Comparison of ENCODE assay signal across 11 mouse cellular contexts in genomic region chr8:13162098-13162497, GRCm38 (mm10). TPM values are rescaled to one million over a fixed set of nuclear protein-coding genes. Genes with fewer than 3 reads are reported as not detected.
A peak's percentile ranks its signal among the peaks of the same experiment; 100 is the strongest.
DNase-seq lines count a peak whose midpoint lies in the region; ATAC-seq lines count a peak whose summit lies in the region.
"Had no signal": no experiment of that assay in that cellular context is flagged by ENCODE, and none has a peak within 500 bp of the region (broad histone marks: within the 10 kb centered on the region; RNA-seq: fewer than 3 reads in every experiment).

No protein-coding gene starts in this region.

- no peak overlapping the region for H3K4me2 ChIP-seq in hindbrain, embryonic 13.5 days
- no peak overlapping the region for H3K4me2 ChIP-seq in hindbrain, embryonic 16.5 days (ENCODE audit: low read length)
- H3K4me2 ChIP-seq in neural tube, embryonic 13.5 days, result no peak overlapping the region
- H3K4me2 ChIP-seq in neural tube, embryonic 15.5 days, result no peak overlapping the region
- peak overlapping the region; percentile 86 for H3K4me2 ChIP-seq in liver, embryonic 12.5 days
- H3K4me2 ChIP-seq: hindbrain, embryonic 15.5 days; midbrain, embryonic 13.5 days had no signal

- peaks cover 6% of the 10 kb centered on the region; the same call in 1 of the 2 replicates for H3K36me3 ChIP-seq in hindbrain, embryonic 13.5 days
- H3K36me3 ChIP-seq in hindbrain, embryonic 16.5 days (ENCODE audit: control insufficient read depth, insufficient read depth, low read length), result peaks cover 4% of the 10 kb centered on the region; the same call in 1 of the 2 replicates
- H3K36me3 ChIP-seq in neural tube, embryonic 13.5 days, result peaks cover 6% of the 10 kb centered on the region
- H3K36me3 ChIP-seq in neural tube, embryonic 15.5 days, result no peaks in the 10 kb centered on the region
- H3K36me3 ChIP-seq in liver, embryonic 12.5 days, result peaks cover 29% of the 10 kb centered on the region

- no peak for DNase-seq in layer of hippocampus, adult 11-12 months (ENCODE audit: low spot score)
- no peak for DNase-seq in cerebellum, postnatal 10 days
- DNase-seq: gastrocnemius, postnatal 25 days; thymus, postnatal 14 days had no signal

- peak overlapping the region; percentile 39; the same call in 1 of the 2 replicates for H3K9ac ChIP-seq in hindbrain, embryonic 13.5 days
- no peak overlapping the region for H3K9ac ChIP-seq in hindbrain, embryonic 16.5 days (ENCODE audit: low read depth, low read length)
- peak overlapping the region; percentile 26; the same call in 1 of the 2 replicates for H3K9ac ChIP-seq in neural tube, embryonic 13.5 days
- no peak overlapping the region for H3K9ac ChIP-seq in neural tube, embryonic 15.5 days (replicated peaks)
- 0 out of 2 replicates have a peak overlapping the region, but pooled peaks have one; percentile 22 for H3K9ac ChIP-seq in liver, embryonic 12.5 days
- H3K9ac ChIP-seq: hindbrain, embryonic 15.5 days; midbrain, embryonic 13.5 days had no signal

- no peak overlapping the region for H3K4me3 ChIP-seq in hindbrain, embryonic 13.5 days
- H3K4me3 ChIP-seq in hindbrain, embryonic 16.5 days (ENCODE audit: low read length), result no peak overlapping the region
- no peak overlapping the region for H3K4me3 ChIP-seq in neural tube, embryonic 13.5 days
- H3K4me3 ChIP-seq in neural tube, embryonic 15.5 days (replicated peaks), result no peak overlapping the region
- no peak overlapping the region for H3K4me3 ChIP-seq in liver, embryonic 12.5 days
- H3K4me3 ChIP-seq: hindbrain, embryonic 15.5 days; midbrain, embryonic 13.5 days had no signal

- no peak for ATAC-seq in hindbrain, embryonic 13.5 days (ENCODE audit: low FRiP score)
- no peak for ATAC-seq in hindbrain, embryonic 16.5 days
- no peak for ATAC-seq in neural tube, embryonic 13.5 days (ENCODE audit: low read depth)
- ATAC-seq in neural tube, embryonic 15.5 days (ENCODE audit: low FRiP score), result no peak
- no peak for ATAC-seq in liver, embryonic 12.5 days
- ATAC-seq: midbrain, embryonic 13.5 days had no signal

- H3K9me3 ChIP-seq in hindbrain, embryonic 13.5 days, result no peaks in the 10 kb centered on the region
- H3K9me3 ChIP-seq in hindbrain, embryonic 16.5 days (ENCODE audit: control insufficient read depth, low read length), result no peaks in the 10 kb centered on the region
- no peaks in the 10 kb centered on the region for H3K9me3 ChIP-seq in neural tube, embryonic 13.5 days
- H3K9me3 ChIP-seq in neural tube, embryonic 15.5 days (replicated peaks), result no peaks in the 10 kb centered on the region
- no peaks in the 10 kb centered on the region for H3K9me3 ChIP-seq in liver, embryonic 12.5 days (replicated peaks)
- H3K9me3 ChIP-seq: hindbrain, embryonic 15.5 days; midbrain, embryonic 13.5 days had no signal

- H3K27ac ChIP-seq in hindbrain, embryonic 13.5 days, result no peak overlapping the region
- H3K27ac ChIP-seq in hindbrain, embryonic 16.5 days (ENCODE audit: low read depth, low read length), result no peak overlapping the region
- no peak overlapping the region for H3K27ac ChIP-seq in neural tube, embryonic 13.5 days (replicated peaks)
- no peak overlapping the region for H3K27ac ChIP-seq in neural tube, embryonic 15.5 days (replicated peaks)
- H3K27ac ChIP-seq in liver, embryonic 12.5 days, result peak overlapping the region; percentile 52; the same call in 1 of the 2 replicates
- H3K27ac ChIP-seq: hindbrain, embryonic 15.5 days; midbrain, embryonic 13.5 days had no signal

- no peaks in the 10 kb centered on the region for H3K27me3 ChIP-seq in hindbrain, embryonic 13.5 days
- no peaks in the 10 kb centered on the region for H3K27me3 ChIP-seq in hindbrain, embryonic 16.5 days (replicated peaks; ENCODE audit: control insufficient read depth, insufficient read depth, low read length)
- H3K27me3 ChIP-seq in neural tube, embryonic 13.5 days, result no peaks in the 10 kb centered on the region
- H3K27me3 ChIP-seq in neural tube, embryonic 15.5 days (replicated peaks), result no peaks in the 10 kb centered on the region
- no peaks in the 10 kb centered on the region for H3K27me3 ChIP-seq in liver, embryonic 12.5 days (replicated peaks)
- H3K27me3 ChIP-seq: hindbrain, embryonic 15.5 days; midbrain, embryonic 13.5 days had no signal

- H3K4me1 ChIP-seq in hindbrain, embryonic 13.5 days (replicated peaks), result peaks cover 35% of the 10 kb centered on the region
- H3K4me1 ChIP-seq in hindbrain, embryonic 16.5 days (ENCODE audit: control insufficient read depth, insufficient read depth, low read depth, low read length), result peaks cover 20% of the 10 kb centered on the region
- H3K4me1 ChIP-seq in neural tube, embryonic 13.5 days (replicated peaks), result peaks cover 36% of the 10 kb centered on the region
- H3K4me1 ChIP-seq in neural tube, embryonic 15.5 days, result peaks cover 37% of the 10 kb centered on the region
- peaks cover 56% of the 10 kb centered on the region for H3K4me1 ChIP-seq in liver, embryonic 12.5 days

- 75% methylated on average over 6 of the region's 6 CpGs for WGBS in hindbrain, embryonic 13.5 days
- WGBS in hindbrain, embryonic 16.5 days, result 75% methylated on average over 6 of the region's 6 CpGs
- WGBS in neural tube, embryonic 13.5 days, result 82% methylated on average over 6 of the region's 6 CpGs
- 73% methylated on average over 6 of the region's 6 CpGs for WGBS in neural tube, embryonic 15.5 days
- 76% methylated on average over 6 of the region's 6 CpGs for WGBS in liver, embryonic 12.5 days (ENCODE audit: insufficient replicate concordance)

RNA-seq across cellular contexts. Expression of gene Lamp1, which starts 3.1 kb away (rescaled TPM):
- polyA plus RNA-seq in hindbrain, embryonic 13.5 days (2015; fragmentation: Nextera tagmentation; extraction: Ambion mirVana), result 272 and 273 TPM in 2 replicates
- polyA plus RNA-seq in hindbrain, embryonic 16.5 days (2015; fragmentation: Nextera tagmentation; extraction: Ambion mirVana), result 318 and 342 TPM in 2 replicates
- polyA plus RNA-seq in neural tube, embryonic 13.5 days (2015; fragmentation: Nextera tagmentation; extraction: Ambion mirVana), result 281 and 292 TPM in 2 replicates
- polyA plus RNA-seq in neural tube, embryonic 15.5 days (2015; fragmentation: Nextera tagmentation; extraction: Ambion mirVana), result 286 and 295 TPM in 2 replicates
- 199 and 203 TPM in 2 replicates for polyA plus RNA-seq in liver, embryonic 12.5 days (2016; fragmentation: Nextera tagmentation; extraction: Ambion mirVana)

RNA-seq across cellular contexts. Expression of gene Grtp1, which starts 38.3 kb away (rescaled TPM):
- polyA plus RNA-seq in hindbrain, embryonic 13.5 days (2015; fragmentation: Nextera tagmentation; extraction: Ambion mirVana), result 11.4 and 13.3 TPM in 2 replicates
- polyA plus RNA-seq in hindbrain, embryonic 16.5 days (2015; fragmentation: Nextera tagmentation; extraction: Ambion mirVana), result 13.2 and 15.2 TPM in 2 replicates
- 9.7 and 11.2 TPM in 2 replicates for polyA plus RNA-seq in neural tube, embryonic 13.5 days (2015; fragmentation: Nextera tagmentation; extraction: Ambion mirVana)
- polyA plus RNA-seq in neural tube, embryonic 15.5 days (2015; fragmentation: Nextera tagmentation; extraction: Ambion mirVana), result 14.4 and 19.0 TPM in 2 replicates
- polyA plus RNA-seq in liver, embryonic 12.5 days (2016; fragmentation: Nextera tagmentation; extraction: Ambion mirVana), result 13.8 and 14.0 TPM in 2 replicates

RNA-seq across cellular contexts. Expression of gene Cul4a, which starts 56.7 kb away (rescaled TPM):
- polyA plus RNA-seq in hindbrain, embryonic 13.5 days (2015; fragmentation: Nextera tagmentation; extraction: Ambion mirVana), result 71.7 and 73.0 TPM in 2 replicates
- polyA plus RNA-seq in hindbrain, embryonic 16.5 days (2015; fragmentation: Nextera tagmentation; extraction: Ambion mirVana), result 67.5 and 72.7 TPM in 2 replicates
- 72.1 and 82.7 TPM in 2 replicates for polyA plus RNA-seq in neural tube, embryonic 13.5 days (2015; fragmentation: Nextera tagmentation; extraction: Ambion mirVana)
- polyA plus RNA-seq in neural tube, embryonic 15.5 days (2015; fragmentation: Nextera tagmentation; extraction: Ambion mirVana), result 68.1 and 75.6 TPM in 2 replicates
- polyA plus RNA-seq in liver, embryonic 12.5 days (2016; fragmentation: Nextera tagmentation; extraction: Ambion mirVana), result 97.6 and 98.2 TPM in 2 replicates

RNA-seq across cellular contexts. Expression of gene Pcid2, which starts 56.8 kb away (rescaled TPM):
- 41.7 and 44.3 TPM in 2 replicates for polyA plus RNA-seq in hindbrain, embryonic 13.5 days (2015; fragmentation: Nextera tagmentation; extraction: Ambion mirVana)
- polyA plus RNA-seq in hindbrain, embryonic 16.5 days (2015; fragmentation: Nextera tagmentation; extraction: Ambion mirVana), result 36.8 and 41.2 TPM in 2 replicates
- polyA plus RNA-seq in neural tube, embryonic 13.5 days (2015; fragmentation: Nextera tagmentation; extraction: Ambion mirVana), result 45.7 and 46.0 TPM in 2 replicates
- polyA plus RNA-seq in neural tube, embryonic 15.5 days (2015; fragmentation: Nextera tagmentation; extraction: Ambion mirVana), result 36.4 and 38.0 TPM in 2 replicates
- 25.6 and 28.1 TPM in 2 replicates for polyA plus RNA-seq in liver, embryonic 12.5 days (2016; fragmentation: Nextera tagmentation; extraction: Ambion mirVana)

Comparison
In these comparisons a context has a peak if more than half of its experiments do, and no peak if none do; other contexts are left out.
1. H3K9ac ChIP-seq: peak in hindbrain, embryonic 13.5 days (single experiment), neural tube, embryonic 13.5 days (single experiment) and liver, embryonic 12.5 days (single experiment); none in hindbrain, embryonic 16.5 days (single experiment) and neural tube, embryonic 15.5 days (single experiment).